Mouse (Mus musculus) megakaryocyte, embryonic 14.5 days (primary cell): ENCODE data around the gene Bcl9l.

Source experiments
- FLI1 ChIP-seq: IDR thresholded peaks from 2 replicates; pipeline ENCODE4 v1.6.1; 2012; ENCODE audit warnings: low read length, inconsistent platforms, mixed read lengths
- GATA1 ChIP-seq: IDR thresholded peaks from 3 replicates; pipeline ENCODE4 v1.6.1; 2012; ENCODE audit warnings: mixed read lengths, low read length, inconsistent platforms, borderline replicate concordance

DNA sequence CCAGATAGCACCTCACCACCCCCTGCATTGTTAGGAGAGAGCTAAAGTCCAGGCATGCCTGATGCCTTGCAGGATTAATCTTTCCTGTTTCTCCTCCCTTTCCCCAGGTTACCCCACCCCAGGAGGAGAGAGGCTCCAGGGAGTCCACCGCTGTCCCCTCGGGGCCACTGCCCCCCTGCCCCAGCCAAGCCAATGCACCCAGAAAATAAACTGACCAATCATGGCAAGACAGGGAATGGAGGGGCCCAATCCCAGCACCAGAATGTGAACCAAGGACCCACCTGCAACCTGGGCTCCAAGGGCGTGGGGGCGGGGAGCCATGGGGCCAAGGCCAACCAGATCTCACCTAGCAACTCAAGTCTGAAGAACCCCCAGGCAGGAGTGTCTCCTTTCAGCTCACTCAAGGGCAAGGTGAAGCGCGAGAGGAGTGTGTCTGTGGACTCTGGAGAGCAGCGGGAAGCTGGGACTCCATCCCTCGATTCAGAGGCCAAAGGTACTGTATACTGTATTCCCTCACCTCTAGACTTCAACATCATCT, 18.1 kb downstream of the Bcl9l start:
- no peak for TF ChIP-seq GATA1
- no peak for TF ChIP-seq FLI1
